Mouse (Mus musculus) gastrocnemius, postnatal 10 days (tissue): ENCODE measurements at regions not wholly inside any gene's neighbourhood (a gene's known extent, or its start where the extent isn't known, plus 50 kb on each side); places are given as distances from the start of the nearest gene placed in this dataset.

Experiments
- DNase-seq: peaks from one replicate; pipeline ENCODE4 v3.0.0; 2021; ENCODE audit warnings: mixed read lengths

- no peak for DNase-seq
Observed at GRCm38 (mm10) chr6:66236368-66236767, 284.0 kb downstream of the 4930544G11Rik start.

- DNase-seq: no peak
Observed at GRCm38 (mm10) chr6:66255378-66255777, 279.8 kb upstream of the Mad2l1 start.

- DNase-seq: no peak
Observed at GRCm38 (mm10) chr6:66263429-66263828, 271.8 kb upstream of the Mad2l1 start.

- no peak for DNase-seq
Observed at GRCm38 (mm10) chr6:66263918-66264317, 271.3 kb upstream of the Mad2l1 start.

- DNase-seq: no peak
Observed at GRCm38 (mm10) chr6:66268427-66268826, 266.8 kb upstream of the Mad2l1 start.

GRCm38 (mm10) chr6:66271414-66272206 is 263.6 kb upstream of the Mad2l1 start:
- DNase-seq: no peak

GRCm38 (mm10) chr6:66272216-66272615 is 263.0 kb upstream of the Mad2l1 start:
- DNase-seq: no peak

GRCm38 (mm10) chr6:66274737-66275136 is 260.5 kb upstream of the Mad2l1 start:
- no peak for DNase-seq

GRCm38 (mm10) chr6:66280701-66281100 is 254.5 kb upstream of the Mad2l1 start:
- no peak for DNase-seq

- DNase-seq: no peak
Observed at GRCm38 (mm10) chr6:66282566-66283115, 252.5 kb upstream of the Mad2l1 start.

GRCm38 (mm10) chr6:66283521-66283920 is 251.7 kb upstream of the Mad2l1 start:
- DNase-seq: no peak

- DNase-seq: no peak
Observed at GRCm38 (mm10) chr6:66287607-66288006, 247.6 kb upstream of the Mad2l1 start.

- DNase-seq: no peak
Observed at GRCm38 (mm10) chr6:66289196-66289595, 246.0 kb upstream of the Mad2l1 start.

GRCm38 (mm10) chr6:66291576-66291975 is 243.6 kb upstream of the Mad2l1 start:
- no peak for DNase-seq

- no peak for DNase-seq
Observed at GRCm38 (mm10) chr6:66298056-66298455, 237.1 kb upstream of the Mad2l1 start.

- no peak for DNase-seq
Observed at GRCm38 (mm10) chr6:66300189-66300588, 235.0 kb upstream of the Mad2l1 start.

GRCm38 (mm10) chr6:66344848-66345247 is 190.3 kb upstream of the Mad2l1 start:
- DNase-seq: no peak

- no peak for DNase-seq
Observed at GRCm38 (mm10) chr6:66347356-66347755, 187.8 kb upstream of the Mad2l1 start.

GRCm38 (mm10) chr6:66361130-66361529 is 174.1 kb upstream of the Mad2l1 start:
- peak; percentile 15 for DNase-seq

- DNase-seq: peak; percentile 17
Observed at GRCm38 (mm10) chr6:66367263-66367662, 167.9 kb upstream of the Mad2l1 start.

GRCm38 (mm10) chr6:66381279-66381934 is 153.8 kb upstream of the Mad2l1 start:
- no peak for DNase-seq

GRCm38 (mm10) chr6:66382347-66383010 is 152.7 kb upstream of the Mad2l1 start:
- no peak for DNase-seq

- no peak for DNase-seq
Observed at GRCm38 (mm10) chr6:66395147-66395546, 140.0 kb upstream of the Mad2l1 start.
